Mouse (Mus musculus): ENCODE data around the gene Epha3. TPM values are rescaled to one million over a fixed set of nuclear protein-coding genes. Genes with fewer than 3 reads are reported as not detected.

Epha3 gene
- polyA plus RNA-seq, 1 experiment from 2014 or later, result 57.1 TPM

- Histone ChIP-seq H3K27me3 (replicated peaks) (no peaks in the 10 kb centered on the region), H3K4me2 (replicated peaks) (no peak overlapping the region), H3K9me3 (no peaks in the 10 kb centered on the region), H3K9ac (no peak overlapping the region), H3K4me3 (no peak overlapping the region), H3K4me1 (no peaks in the 10 kb centered on the region), H3K27ac (no peak overlapping the region), H3K36me3 (no peaks in the 10 kb centered on the region)
- 86% methylated on average over 5 of the region's 5 CpGs for WGBS
- no peak for ATAC-seq (ENCODE audit: low FRiP score, low read depth)
Observed at GRCm38 (mm10) chr16:63780151-63780550, 83.8 kb downstream of the Epha3 start.

DNA sequence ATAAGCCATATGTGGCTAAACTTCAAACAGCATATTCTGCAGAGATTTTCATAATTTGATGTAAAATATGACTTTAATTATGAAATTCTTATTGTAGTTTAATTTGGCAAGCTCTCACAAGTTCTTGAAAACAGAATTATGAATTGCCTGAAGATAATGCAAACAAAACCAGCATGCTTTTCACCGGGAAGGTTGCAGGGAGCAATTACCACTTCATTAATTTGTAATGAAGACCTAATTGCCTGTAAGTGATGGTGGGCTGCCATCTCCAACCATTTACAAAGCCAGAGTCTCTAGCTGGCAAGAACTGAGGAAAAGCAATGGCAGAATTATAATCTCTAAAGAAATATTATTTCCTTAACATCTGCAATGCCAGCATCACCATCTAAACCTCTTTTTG, 86.2 kb downstream of the Epha3 start:
- Histone ChIP-seq H3K4me2 (replicated peaks) (no peak overlapping the region), H3K27ac (no peak overlapping the region), H3K27me3 (replicated peaks) (no peaks in the 10 kb centered on the region), H3K4me1 (no peaks in the 10 kb centered on the region), H3K36me3 (no peaks in the 10 kb centered on the region), H3K9me3 (no peaks in the 10 kb centered on the region), H3K4me3 (no peak overlapping the region), H3K9ac (no peak overlapping the region)
- ATAC-seq (ENCODE audit: low FRiP score, low read depth), result no peak
- 16% methylated on average over 1 of the region's 1 CpGs for WGBS

GRCm38 (mm10) chr16:63772566-63772965, 91.4 kb downstream of the Epha3 start:
- no peaks in the 10 kb centered on the region for H3K4me1 ChIP-seq
- no peak overlapping the region for H3K27ac ChIP-seq
- H3K27me3 ChIP-seq (replicated peaks), result no peaks in the 10 kb centered on the region
- ATAC-seq (ENCODE audit: low FRiP score, low read depth), result no peak
- no peak overlapping the region for H3K9ac ChIP-seq
- H3K4me3 ChIP-seq, result no peak overlapping the region
- no peaks in the 10 kb centered on the region for H3K36me3 ChIP-seq
- WGBS, result 90% methylated on average over 3 of the region's 3 CpGs
- H3K9me3 ChIP-seq, result no peaks in the 10 kb centered on the region
- H3K4me2 ChIP-seq (replicated peaks), result no peak overlapping the region

DNA sequence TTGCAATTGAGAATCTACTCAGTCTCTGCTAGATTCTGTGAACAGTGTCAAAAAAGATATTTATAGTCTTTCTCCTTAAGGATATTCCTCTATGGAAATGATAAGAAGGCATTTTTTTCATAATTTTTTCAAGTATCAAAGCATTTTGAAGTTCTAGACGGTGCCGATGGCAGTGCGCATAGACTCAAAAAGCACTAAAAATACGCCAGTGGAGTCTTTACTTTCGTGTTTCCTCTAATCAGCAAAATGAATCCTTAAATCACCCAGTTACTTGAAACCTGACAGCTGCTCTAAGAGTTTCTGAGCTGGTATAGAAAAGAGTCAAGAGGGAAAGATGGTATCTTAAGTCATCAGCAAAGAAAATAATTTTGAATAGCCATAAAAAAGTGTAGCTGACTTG, 96.4 kb downstream of the Epha3 start:
- no peak overlapping the region for H3K9ac ChIP-seq
- H3K4me1 ChIP-seq, result no peaks in the 10 kb centered on the region
- no peak overlapping the region for H3K4me2 ChIP-seq (replicated peaks)
- 78% methylated on average over 5 of the region's 5 CpGs for WGBS
- no peak overlapping the region for H3K4me3 ChIP-seq
- no peaks in the 10 kb centered on the region for H3K36me3 ChIP-seq
- ATAC-seq (ENCODE audit: low FRiP score, low read depth), result no peak
- H3K27me3 ChIP-seq (replicated peaks), result no peaks in the 10 kb centered on the region
- H3K27ac ChIP-seq, result no peak overlapping the region
- no peaks in the 10 kb centered on the region for H3K9me3 ChIP-seq

DNA sequence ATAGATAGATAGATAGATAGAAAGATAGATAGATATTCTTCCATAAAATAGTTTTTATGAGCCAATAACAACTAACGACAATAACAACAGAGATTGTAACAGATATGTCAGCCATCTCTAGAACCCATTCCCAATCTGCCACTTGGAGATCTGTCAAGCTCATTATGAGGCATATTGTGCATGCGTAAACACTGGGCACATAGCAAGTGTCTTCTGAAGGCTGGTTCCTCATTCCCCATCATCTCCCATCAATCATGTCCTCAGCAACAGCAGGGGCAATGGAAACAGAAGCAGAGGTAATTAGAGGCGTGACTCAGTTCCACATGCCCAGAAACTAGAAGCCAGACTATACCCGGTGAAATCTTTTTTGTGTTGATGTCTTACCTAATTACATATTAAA, 102.8 kb downstream of the Epha3 start:
- Histone ChIP-seq H3K27ac (no peak overlapping the region), H3K36me3 (no peaks in the 10 kb centered on the region), H3K4me3 (no peak overlapping the region), H3K27me3 (replicated peaks) (no peaks in the 10 kb centered on the region), H3K4me2 (replicated peaks) (no peak overlapping the region), H3K9me3 (no peaks in the 10 kb centered on the region), H3K9ac (no peak overlapping the region), H3K4me1 (no peaks in the 10 kb centered on the region)
- WGBS, result 45% methylated on average over 4 of the region's 4 CpGs
- no peak for ATAC-seq (ENCODE audit: low FRiP score, low read depth)

DNA sequence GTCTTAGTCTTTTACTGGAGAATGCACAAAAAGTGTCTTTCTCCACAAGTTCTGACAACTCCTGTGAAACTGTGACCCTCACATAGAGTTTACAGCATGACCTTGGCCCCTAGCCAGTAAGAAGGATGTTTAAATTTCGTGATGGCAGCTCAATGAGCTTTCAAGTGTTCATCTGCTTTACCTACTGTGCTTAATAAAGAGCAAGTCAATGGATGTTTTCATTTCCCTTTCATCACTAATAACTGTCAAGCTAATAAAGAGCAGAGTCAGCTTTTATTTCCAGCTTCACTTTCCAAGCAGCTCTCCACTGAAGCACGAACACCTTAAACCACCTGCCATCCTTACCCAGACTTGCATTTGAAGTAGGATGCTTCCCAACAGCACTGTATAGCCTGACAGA, 103.9 kb downstream of the Epha3 start:
- H3K4me1 ChIP-seq, result no peaks in the 10 kb centered on the region
- no peak overlapping the region for H3K9ac ChIP-seq
- H3K4me2 ChIP-seq (replicated peaks), result no peak overlapping the region
- no peaks in the 10 kb centered on the region for H3K27me3 ChIP-seq (replicated peaks)
- 34% methylated on average over 2 of the region's 2 CpGs for WGBS
- no peaks in the 10 kb centered on the region for H3K36me3 ChIP-seq
- no peaks in the 10 kb centered on the region for H3K9me3 ChIP-seq
- H3K4me3 ChIP-seq, result no peak overlapping the region
- no peak overlapping the region for H3K27ac ChIP-seq
- ATAC-seq (ENCODE audit: low FRiP score, low read depth), result no peak

- H3K4me1 ChIP-seq, result no peaks in the 10 kb centered on the region
- no peak for ATAC-seq (ENCODE audit: low FRiP score, low read depth)
- no peak overlapping the region for H3K4me2 ChIP-seq (replicated peaks)
- under 1% methylated on average over 3 of the region's 3 CpGs for WGBS
- H3K9me3 ChIP-seq, result no peaks in the 10 kb centered on the region
- H3K9ac ChIP-seq, result no peak overlapping the region
- H3K27me3 ChIP-seq (replicated peaks), result no peaks in the 10 kb centered on the region
- no peaks in the 10 kb centered on the region for H3K36me3 ChIP-seq
- no peak overlapping the region for H3K4me3 ChIP-seq
- no peak overlapping the region for H3K27ac ChIP-seq
Observed at GRCm38 (mm10) chr16:63753052-63753451, 110.9 kb downstream of the Epha3 start.

GRCm38 (mm10) chr16:63747817-63748216, 116.2 kb downstream of the Epha3 start:
- Histone ChIP-seq H3K36me3 (no peaks in the 10 kb centered on the region), H3K4me3 (no peak overlapping the region), H3K27me3 (replicated peaks) (no peaks in the 10 kb centered on the region), H3K9ac (no peak overlapping the region), H3K4me2 (replicated peaks) (no peak overlapping the region), H3K27ac (no peak overlapping the region), H3K4me1 (peaks cover 4% of the 10 kb centered on the region), H3K9me3 (no peaks in the 10 kb centered on the region)
- peak; percentile 43; the same call in 1 of the 2 replicates for ATAC-seq (ENCODE audit: low FRiP score, low read depth)
- WGBS, result 17% methylated on average over 2 of the region's 2 CpGs

DNA sequence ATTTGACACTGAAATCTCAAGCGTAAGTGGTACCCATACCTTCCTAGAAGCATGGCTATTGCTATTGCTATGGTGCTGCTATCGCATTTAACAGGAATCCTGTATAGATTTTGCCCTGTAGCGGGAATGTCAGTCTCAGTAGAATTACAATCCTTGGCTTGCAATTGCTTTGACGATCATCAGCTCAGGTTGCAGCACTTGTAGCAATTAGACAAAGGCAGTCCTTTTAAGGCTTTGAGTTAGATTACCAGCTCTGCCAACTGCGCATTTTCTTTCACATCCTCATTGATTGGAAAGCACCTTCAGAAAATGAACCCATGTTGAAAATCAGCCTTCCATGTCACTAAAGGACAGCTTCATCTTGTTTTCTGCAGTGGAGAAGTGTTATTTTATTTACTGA, 118.5 kb downstream of the Epha3 start:
- H3K27me3 ChIP-seq (replicated peaks), result no peaks in the 10 kb centered on the region
- H3K27ac ChIP-seq, result no peak overlapping the region
- ATAC-seq (ENCODE audit: low FRiP score, low read depth), result no peak
- H3K9me3 ChIP-seq, result no peaks in the 10 kb centered on the region
- H3K4me2 ChIP-seq (replicated peaks), result no peak overlapping the region
- no peak overlapping the region for H3K4me3 ChIP-seq
- WGBS, result 32% methylated on average over 5 of the region's 5 CpGs
- H3K36me3 ChIP-seq, result no peaks in the 10 kb centered on the region
- no peak overlapping the region for H3K9ac ChIP-seq
- peaks cover 4% of the 10 kb centered on the region for H3K4me1 ChIP-seq

DNA sequence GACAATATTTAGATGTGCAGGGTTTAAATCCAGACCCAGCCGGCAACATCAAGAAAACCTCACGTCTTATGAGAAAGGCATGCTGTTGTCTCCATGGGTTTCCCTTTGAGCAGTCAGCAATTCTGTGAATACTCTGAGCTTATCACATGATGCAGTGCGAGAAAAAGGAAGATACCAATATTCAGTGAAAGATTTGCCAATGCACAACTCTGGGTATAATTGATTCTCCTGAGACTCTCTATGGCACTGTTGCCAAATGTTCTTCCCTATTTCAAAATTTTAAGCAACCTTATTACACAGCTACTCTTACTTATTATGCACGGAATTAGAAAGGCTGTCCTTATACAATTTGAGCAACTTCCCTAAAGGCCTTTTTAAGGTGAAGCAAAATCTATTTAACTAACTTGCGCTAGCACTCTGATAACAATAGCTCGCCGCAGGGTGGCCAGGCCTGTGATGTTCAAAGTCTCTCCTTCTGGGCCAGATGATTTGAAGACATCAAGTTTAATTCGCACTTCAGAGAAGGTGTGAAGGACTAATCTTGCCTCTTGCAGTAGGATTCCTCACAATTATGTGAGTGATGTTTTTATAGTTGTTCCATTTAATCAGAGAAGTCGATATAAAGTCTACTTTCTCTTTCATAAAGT, 120.6 kb downstream of the Epha3 start:
- H3K4me1 ChIP-seq, result peaks cover 4% of the 10 kb centered on the region
- no peak for ATAC-seq (ENCODE audit: low FRiP score, low read depth)
- no peak overlapping the region for H3K9ac ChIP-seq
- no peaks in the 10 kb centered on the region for H3K27me3 ChIP-seq (replicated peaks)
- H3K4me3 ChIP-seq, result no peak overlapping the region
- 58% methylated on average over 9 of the region's 9 CpGs for WGBS
- H3K27ac ChIP-seq, result no peak overlapping the region
- no peaks in the 10 kb centered on the region for H3K9me3 ChIP-seq
- no peaks in the 10 kb centered on the region for H3K36me3 ChIP-seq
- no peak overlapping the region for H3K4me2 ChIP-seq (replicated peaks)

DNA sequence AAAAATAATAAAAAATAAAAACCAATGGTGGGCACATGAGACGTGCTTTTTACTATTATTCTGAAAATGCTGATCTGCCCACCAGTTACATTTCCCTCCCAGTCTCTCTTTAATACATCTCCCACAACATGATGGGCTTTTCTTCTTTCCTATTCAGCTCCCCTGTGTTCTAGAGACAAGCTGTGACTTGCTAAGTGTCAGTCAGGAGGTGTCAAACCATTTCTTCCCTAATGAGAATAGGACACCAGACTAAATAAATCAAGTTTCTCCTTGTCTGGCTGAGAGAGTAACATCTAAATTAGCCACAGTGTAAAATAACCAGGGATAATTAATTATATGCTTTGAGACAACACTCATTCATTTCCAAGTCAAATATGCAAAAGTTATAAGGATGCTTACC, 144.7 kb downstream of the Epha3 start:
- H3K4me3 ChIP-seq, result no peak overlapping the region
- WGBS, result 63% methylated on average over 1 of the region's 1 CpGs
- no peak overlapping the region for H3K4me2 ChIP-seq (replicated peaks)
- H3K27me3 ChIP-seq (replicated peaks), result no peaks in the 10 kb centered on the region
- no peaks in the 10 kb centered on the region for H3K4me1 ChIP-seq
- no peak overlapping the region for H3K9ac ChIP-seq
- no peaks in the 10 kb centered on the region for H3K36me3 ChIP-seq
- ATAC-seq (ENCODE audit: low FRiP score, low read depth), result no peak
- no peak overlapping the region for H3K27ac ChIP-seq
- no peaks in the 10 kb centered on the region for H3K9me3 ChIP-seq

DNA sequence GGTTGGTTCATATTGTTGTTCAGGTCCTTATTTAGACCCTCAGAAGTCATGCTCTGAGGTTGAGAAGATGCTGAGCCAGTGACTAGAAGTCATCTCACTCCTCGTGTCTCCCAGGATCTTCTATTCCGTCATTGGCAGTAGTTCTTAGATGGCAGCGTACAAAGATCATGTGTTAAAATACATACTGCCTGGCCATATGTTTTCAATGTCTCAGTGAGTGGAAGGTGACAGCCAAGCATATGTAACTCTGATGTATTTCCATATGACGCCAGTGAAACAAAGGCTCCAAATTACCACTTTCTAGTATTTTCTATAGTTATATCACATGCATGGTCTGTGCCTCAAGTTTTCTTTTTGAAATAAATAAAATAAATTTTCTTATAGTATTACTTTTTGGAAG, 146.7 kb downstream of the Epha3 start:
- Histone ChIP-seq H3K36me3 (no peaks in the 10 kb centered on the region), H3K9ac (no peak overlapping the region), H3K4me2 (replicated peaks) (no peak overlapping the region), H3K4me3 (no peak overlapping the region), H3K9me3 (no peaks in the 10 kb centered on the region), H3K4me1 (no peaks in the 10 kb centered on the region), H3K27ac (no peak overlapping the region), H3K27me3 (replicated peaks) (no peaks in the 10 kb centered on the region)
- WGBS, result 93% methylated on average over 4 of the region's 4 CpGs
- ATAC-seq (ENCODE audit: low FRiP score, low read depth), result no peak

Measured in neural tube, embryonic 12.5 days (tissue).